Mouse (Mus musculus) liver, embryonic 14.5 days (tissue): Measurements from ENCODE around the gene Slc25a39. TPM values are rescaled to one million over a fixed set of nuclear protein-coding genes. Genes with fewer than 3 reads are reported as not detected.

Source experiments
- ATAC-seq: fragments of 200-750 bp; cut with Nextera tagmentation; 2 replicates; pipeline ENCODE4 v1.8.0; 2017; ENCODE audit warnings: moderate number of reproducible peaks, mild to moderate bottlenecking, moderate library complexity; ENCODE audit not compliant: insufficient read depth
- DNase-seq, 3 experiments: peaks; one replicate each; pipeline ENCODE4 v3.0.0-alpha.2; 2012 to 2013; ENCODE audit warnings: low read depth in 3 of 3, low spot score in 3 of 3
- H3K27ac ChIP-seq: fragments of 300-500 bp; sonication (generic); 2 replicates; pipeline ENCODE4 v1.5.1; 2014; ENCODE audit warnings: moderate library complexity, mild to moderate bottlenecking, control low read depth, inconsistent platforms
- H3K27me3 ChIP-seq: fragments of 300-500 bp; sonication (generic); 2 replicates; pipeline ENCODE4 v1.6.1; 2014; ENCODE audit warnings: mild to moderate bottlenecking, low read length, moderate library complexity; ENCODE audit not compliant: control insufficient read depth, insufficient read depth
- H3K36me3 ChIP-seq: fragments of 300-500 bp; sonication (generic); replicated peaks from 2 replicates; pipeline ENCODE4 v1.6.1; 2014; ENCODE audit warnings: low read depth; ENCODE audit not compliant: control insufficient read depth, insufficient read depth
- H3K4me1 ChIP-seq, 2 experiments: fragments of 200-500 bp in 1 of 2; fragments of 300-500 bp in 1 of 2; sonication (generic) in 1 of 2; replicated peaks; 2 replicates each; pipeline ENCODE4 v1.6.1; 2012 to 2014; ENCODE audit warnings: antibody characterized with exemption in 1 of 2, inconsistent platforms in 1 of 2, low read length in 1 of 2; ENCODE audit not compliant: control insufficient read depth in 2 of 2, insufficient read depth in 2 of 2
- H3K4me2 ChIP-seq: fragments of 300-500 bp; sonication (generic); 2 replicates; pipeline ENCODE4 v1.6.1; 2014; ENCODE audit warnings: low read depth, mild to moderate bottlenecking, control low read depth, moderate library complexity
- H3K4me3 ChIP-seq, 2 experiments: fragments of 200-500 bp in 1 of 2; fragments of 300-500 bp in 1 of 2; sonication (generic) in 1 of 2; 2 replicates each; pipeline ENCODE4 v1.5.1; 2012 to 2014; ENCODE audit warnings: low read depth in 2 of 2, low read length in 2 of 2, mild to moderate bottlenecking in 2 of 2, control low read depth in 1 of 2, inconsistent platforms in 1 of 2, moderate library complexity in 1 of 2; ENCODE audit not compliant: insufficient read depth in 1 of 2
- H3K9ac ChIP-seq: fragments of 300-500 bp; sonication (generic); replicated peaks from 2 replicates; pipeline ENCODE4 v1.6.1; 2014; ENCODE audit warnings: mild to moderate bottlenecking, control low read depth, moderate library complexity
- H3K9me3 ChIP-seq: fragments of 300-500 bp; sonication (generic); 2 replicates; pipeline ENCODE4 v1.6.1; 2016; ENCODE audit warnings: low read length, mixed read lengths; ENCODE audit not compliant: control insufficient read depth
- CTCF ChIP-seq: IDR thresholded peaks from 2 replicates; pipeline ENCODE4 v1.5.1; 2016; ENCODE audit warnings: antibody characterized with exemption, low read depth, control low read depth
- EP300 ChIP-seq: IDR thresholded peaks from 2 replicates; pipeline ENCODE4 v1.6.1; 2016; ENCODE audit warnings: antibody characterized with exemption, low read depth
- WGBS: fragments of 180-500 bp; shearing (Covaris S2); extraction: QIAGEN DNeasy Blood & Tissue Kit; methylation state at CpG from one replicate; pipeline ENCODE4 v1.1.7; 2014; ENCODE audit not compliant: insufficient replicate concordance; 5-methylcytosine and 5-hydroxymethylcytosine counted together
- polyA plus RNA-seq, 2 experiments: library from polyadenylated mRNA; depleted of rRNA in 1 of 2; stranded (reverse) in 1 of 2; unstranded in 1 of 2; fragments of >200 nt; fragmentation: Nextera tagmentation in 1 of 2; extraction: Ambion mirVana in 1 of 2; gene quantifications; 2 replicates each; pipeline versions ENCODE4 v1.2.1 to v1.2.3; 2012 to 2014

Gene Slc25a39
- 167 and 187 TPM in 2 replicates for polyA plus RNA-seq (2012; rRNA removed)
- 339 and 363 TPM in 2 replicates for polyA plus RNA-seq (2014; fragmentation: Nextera tagmentation; extraction: Ambion mirVana)

DNA sequence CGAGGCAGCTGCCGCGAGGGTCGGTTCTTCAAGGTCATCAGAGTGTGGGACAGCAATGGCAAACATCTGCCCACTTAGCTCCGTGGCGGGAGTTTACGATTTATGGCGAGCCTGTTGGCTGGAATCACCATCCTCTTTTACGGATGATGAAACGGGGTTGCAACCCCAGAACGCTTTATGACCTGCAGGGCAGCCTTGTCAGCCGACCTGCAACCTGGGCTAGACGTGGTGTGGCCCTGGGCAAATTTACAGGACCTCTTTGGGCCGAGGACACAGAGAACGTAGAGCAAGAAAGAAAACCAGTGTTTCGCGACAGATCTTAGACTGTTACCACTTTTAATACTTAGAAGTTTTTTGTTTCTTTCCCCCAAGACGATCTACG, at the start of gene Slc25a39:
TSS of gene Slc25a39 (minus strand) at position 113 of the 382 bp plus-strand sequence.
- Histone ChIP-seq H3K27me3 (no peaks in the 10 kb centered on the region), H3K4me2 (peak within 1 kb of the TSS; percentile 99), H3K36me3 (peaks cover 30% of the 10 kb centered on the region), H3K4me3 (peak within 1 kb of the TSS; percentile 68 to 86), H3K4me1 (peaks cover 26 to 33% of the 10 kb centered on the region in 2 experiments), H3K27ac (peak within 1 kb of the TSS; percentile 97), H3K9ac (peak within 1 kb of the TSS; percentile 99), H3K9me3 (no peaks in the 10 kb centered on the region)
- WGBS: 1% methylated on average over 19 of the region's 19 CpGs
- DNase-seq: peak in 2 of 3 experiments; percentile 42 to 50
- TF ChIP-seq CTCF: peak; percentile 1; the same call in 1 of the 2 replicates
- no peak for TF ChIP-seq EP300
- peak; percentile 32; the same call in 1 of the 2 replicates for ATAC-seq

GRCm38 (mm10) chr11:102455740-102456396, 48.1 kb upstream of the Slc25a39 start:
- H3K27ac ChIP-seq: no peak overlapping the region
- peak overlapping the region; percentile 56 for H3K4me2 ChIP-seq
- ATAC-seq (peak; percentile 79), DNase-seq (peak; percentile 47 to 52 (median 48))
- TF ChIP-seq EP300 (no peak), CTCF (peak; percentile 73)
- 6% methylated on average over 40 of the region's 40 CpGs for WGBS
- no peaks in the 10 kb centered on the region for H3K36me3 ChIP-seq
- H3K4me1 ChIP-seq: peaks cover 0 to 9% of the 10 kb centered on the region in 2 experiments; a peak in 2 of 4 replicates
- no peaks in the 10 kb centered on the region for H3K9me3 ChIP-seq
- peaks cover 3% of the 10 kb centered on the region; the same call in 1 of the 2 replicates for H3K27me3 ChIP-seq
- H3K9ac ChIP-seq: no peak overlapping the region
- H3K4me3 ChIP-seq: peak overlapping the region; percentile 36 to 37

DNA sequence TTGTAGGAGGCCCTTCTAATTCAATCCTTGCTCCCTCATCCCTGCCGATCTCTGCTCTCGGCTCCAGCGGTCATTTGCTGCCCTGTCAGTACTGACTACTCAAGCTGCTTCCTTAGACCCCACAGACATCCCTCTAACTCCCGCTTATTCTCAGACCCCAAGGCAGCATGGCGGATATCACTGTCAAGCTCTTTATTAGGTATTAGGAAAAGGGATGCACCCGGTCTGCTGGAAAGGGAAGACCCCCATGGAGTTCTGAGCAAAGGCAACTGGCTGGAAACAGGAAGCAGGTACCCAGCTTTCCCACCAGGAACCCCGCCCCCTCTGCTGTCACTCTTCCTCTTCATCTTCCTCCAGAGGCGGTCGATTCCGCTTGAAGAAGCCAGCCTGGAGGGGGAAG, 45.4 kb upstream of the Slc25a39 start:
- TF ChIP-seq CTCF: no peak
- no peak for TF ChIP-seq EP300
- no peak for DNase-seq
- no peak overlapping the region for H3K4me2 ChIP-seq
- peaks cover 0 to 6% of the 10 kb centered on the region in 2 experiments; a peak in 1 of 4 replicates for H3K4me1 ChIP-seq
- WGBS: 34% methylated on average over 10 of the region's 10 CpGs
- no peak overlapping the region for H3K4me3 ChIP-seq
- H3K27me3 ChIP-seq: peaks cover 24% of the 10 kb centered on the region
- ATAC-seq: no peak
- no peak overlapping the region for H3K27ac ChIP-seq
- H3K36me3 ChIP-seq: no peaks in the 10 kb centered on the region
- H3K9ac ChIP-seq: no peak overlapping the region
- no peaks in the 10 kb centered on the region for H3K9me3 ChIP-seq

GRCm38 (mm10) chr11:102449043-102450008, 41.6 kb upstream of the Slc25a39 start:
- ATAC-seq (no peak), DNase-seq (no peak)
- H3K4me3 ChIP-seq: no peak overlapping the region
- WGBS: 44% methylated on average over 17 of the region's 17 CpGs
- peaks cover 56% of the 10 kb centered on the region for H3K27me3 ChIP-seq
- no peaks in the 10 kb centered on the region for H3K36me3 ChIP-seq
- no peak overlapping the region for H3K27ac ChIP-seq
- no peaks in the 10 kb centered on the region for H3K4me1 ChIP-seq
- TF ChIP-seq EP300 (no peak), CTCF (no peak)
- no peaks in the 10 kb centered on the region for H3K9me3 ChIP-seq
- no peak overlapping the region for H3K4me2 ChIP-seq
- no peak overlapping the region for H3K9ac ChIP-seq

DNA sequence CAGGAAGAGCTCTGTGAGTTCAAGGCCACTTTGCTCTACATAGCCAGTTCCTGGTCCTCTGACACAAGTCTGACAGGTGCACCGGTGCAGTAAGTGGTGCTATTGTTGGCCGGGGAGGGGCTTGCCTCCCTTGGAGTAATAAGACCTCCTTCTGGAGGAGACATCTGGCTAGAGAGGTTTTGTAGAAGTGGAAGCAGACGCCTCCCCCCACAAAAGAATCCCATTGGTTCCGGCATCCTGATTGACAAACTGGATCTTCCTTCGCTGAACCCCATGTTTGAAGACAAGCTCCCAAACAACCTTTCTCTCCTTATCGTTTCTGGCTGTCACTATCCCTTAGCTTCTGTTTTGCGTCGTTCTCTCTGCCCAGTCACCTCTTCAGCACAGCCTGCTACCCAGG, 40.6 kb upstream of the Slc25a39 start:
- no peak overlapping the region for H3K9ac ChIP-seq
- no peak for DNase-seq
- TF ChIP-seq EP300: no peak
- TF ChIP-seq CTCF: no peak
- peaks cover 56% of the 10 kb centered on the region for H3K27me3 ChIP-seq
- H3K4me3 ChIP-seq: no peak overlapping the region
- 13% methylated on average over 8 of the region's 8 CpGs for WGBS
- no peaks in the 10 kb centered on the region for H3K36me3 ChIP-seq
- H3K4me2 ChIP-seq: no peak overlapping the region
- ATAC-seq: no peak
- no peak overlapping the region for H3K27ac ChIP-seq
- H3K9me3 ChIP-seq: no peaks in the 10 kb centered on the region
- no peaks in the 10 kb centered on the region for H3K4me1 ChIP-seq
